Mouse (Mus musculus) heart, adult 2 months (tissue): ENCODE results near the gene Cercam.
A peak's percentile ranks its signal among the peaks of the same experiment; 100 is the strongest.

Source experiments
- CTCF ChIP-seq: fragments of 200-600 bp; IDR thresholded peaks from 2 replicates; pipeline ENCODE4 v1.8.1; 2022; ENCODE audit warnings: antibody characterized with exemption, mild to moderate bottlenecking, moderate library complexity
- EP300 ChIP-seq: fragments of 200-500 bp; IDR thresholded peaks from 2 replicates; pipeline ENCODE4 v1.6.1; 2011; ENCODE audit warnings: low read depth, low read length, control low read depth; ENCODE audit not compliant: insufficient read depth

DNA sequence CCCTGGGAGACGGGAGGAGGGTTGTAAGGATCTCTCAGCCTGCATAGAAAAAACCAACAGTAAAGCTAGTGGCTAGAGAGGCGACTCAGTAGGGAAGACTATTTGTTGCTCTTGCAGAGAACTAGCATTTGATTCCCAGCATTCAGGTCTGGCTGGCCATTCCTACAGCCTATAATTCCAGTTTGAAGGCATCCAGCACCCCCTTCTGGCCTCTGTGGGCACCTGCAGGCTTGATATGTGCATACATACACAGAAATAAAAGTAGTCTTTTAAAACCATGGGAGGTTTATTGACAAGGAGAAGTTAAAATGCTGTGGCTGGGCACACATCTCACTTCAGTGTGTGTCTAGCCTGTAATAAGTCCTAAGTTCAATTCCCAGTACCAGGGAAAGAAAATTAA lies 41.1 kb downstream of the Cercam start:
- TF ChIP-seq CTCF (peak; percentile 53), EP300 (no peak)
